Mouse (Mus musculus): ENCODE measurements around the gene Cdyl.

DNA sequence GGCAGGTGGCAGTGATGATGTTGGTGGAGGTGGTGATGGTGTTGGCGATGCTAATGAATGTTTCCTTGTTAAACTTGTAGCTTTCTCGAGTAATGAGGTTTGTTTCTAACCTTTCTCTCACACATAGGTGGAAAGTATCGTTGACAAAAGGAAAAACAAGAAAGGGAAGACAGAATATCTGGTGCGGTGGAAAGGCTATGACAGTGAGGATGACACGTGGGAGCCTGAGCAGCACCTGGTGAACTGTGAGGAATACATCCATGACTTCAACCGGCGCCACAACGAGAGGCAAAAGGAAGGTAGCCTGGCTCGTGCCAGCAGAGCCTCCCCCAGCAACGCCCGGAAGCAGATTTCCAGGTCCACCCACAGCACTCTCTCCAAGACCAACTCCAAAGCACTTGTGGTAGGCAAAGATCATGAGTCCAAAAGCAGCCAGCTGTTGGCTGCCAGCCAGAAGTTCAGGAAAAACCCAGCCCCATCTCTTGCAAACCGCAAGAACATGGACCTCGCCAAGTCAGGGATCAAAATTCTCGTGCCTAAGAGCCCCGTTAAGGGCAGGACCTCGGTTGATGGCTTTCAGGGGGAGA, 156.2 kb downstream of the Cdyl start:
- TF ChIP-seq CTCF (IDR thresholded peaks at IDR 0.05; ENCODE audit: low read depth, low read length) (no peak), POLR2A (IDR thresholded peaks at IDR 0.05; ENCODE audit: extremely low read depth, insufficient read depth, low read length) (no peak)
